In the genomic region with DNA sequence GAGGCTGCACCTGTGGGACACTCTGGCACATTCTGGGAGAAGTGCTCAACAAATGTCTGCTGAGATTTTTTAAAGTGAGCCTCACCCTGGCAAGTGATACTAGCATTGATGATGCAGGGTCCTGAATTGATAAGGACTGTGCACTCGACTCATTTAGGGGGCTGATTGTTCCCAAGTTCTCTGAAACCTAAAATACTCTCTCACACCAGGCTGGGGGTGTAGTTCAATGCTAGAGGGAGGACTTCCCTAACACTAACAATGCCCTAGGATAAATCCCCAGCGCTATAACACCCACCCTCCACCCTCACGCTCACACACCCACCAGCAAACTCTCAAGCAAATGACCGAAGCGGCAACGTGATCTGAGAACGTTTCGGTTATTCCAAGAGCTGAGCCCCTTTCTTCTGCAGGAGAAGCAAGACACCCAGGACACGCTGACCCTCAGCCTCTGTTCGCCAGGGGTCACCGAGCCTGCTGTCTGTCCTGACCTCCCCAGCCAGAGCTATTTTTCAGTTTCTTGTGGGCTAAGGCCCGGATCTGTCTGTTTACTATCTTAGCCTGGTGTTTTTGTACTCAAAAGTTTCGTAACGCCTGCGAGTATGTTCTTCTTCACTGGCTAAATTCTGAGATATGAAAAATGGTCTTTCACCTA, we compare ENCODE assay signal across 9 mouse cellular contexts. TPM values are rescaled to one million over a fixed set of nuclear protein-coding genes. Genes with fewer than 3 reads are reported as not detected.
A peak's percentile ranks its signal among the peaks of the same experiment; 100 is the strongest.
DNase-seq lines count a peak whose midpoint lies in the region; ATAC-seq and TF ChIP-seq lines count a peak whose summit lies in the region.
"Had no signal": no experiment of that assay in that cellular context is flagged by ENCODE, and none has a peak within 500 bp of the region (broad histone marks: within the 10 kb centered on the region; RNA-seq: fewer than 3 reads in every experiment).

No protein-coding gene starts in this region.

- H3K4me3 ChIP-seq in E14TG2a.4 (replicated peaks; ENCODE audit: low read length) = peak overlapping the region; percentile 60
- H3K4me3 ChIP-seq in brown adipose tissue, adult 24 weeks (ENCODE audit: insufficient read depth, low read depth, low read length) = no peak overlapping the region
- H3K4me3 ChIP-seq in hindbrain, embryonic 14.5 days (replicated peaks; ENCODE audit: low read length) = no peak overlapping the region
- no peak overlapping the region for H3K4me3 ChIP-seq in lung, embryonic 15.5 days
- H3K4me3 ChIP-seq: myocyte had no signal

- no peaks in the 10 kb centered on the region for H3K27me3 ChIP-seq in E14TG2a.4 (ENCODE audit: insufficient read depth, low read length)
- no peaks in the 10 kb centered on the region for H3K27me3 ChIP-seq in hindbrain, embryonic 14.5 days (ENCODE audit: control insufficient read depth, insufficient read depth, low read length)
- no peaks in the 10 kb centered on the region for H3K27me3 ChIP-seq in lung, embryonic 15.5 days

- WGBS in hindbrain, embryonic 14.5 days = 14% methylated on average over 15 of the region's 15 CpGs
- WGBS in lung, embryonic 15.5 days = 41% methylated on average over 15 of the region's 15 CpGs

- H3K4me2 ChIP-seq in hindbrain, embryonic 14.5 days (replicated peaks) = 0 out of 2 replicates have a peak overlapping the region, but pooled peaks have one; percentile 0
- no peak overlapping the region for H3K4me2 ChIP-seq in lung, embryonic 15.5 days

- H3K36me3 ChIP-seq in E14TG2a.4 (ENCODE audit: insufficient read depth, low read length) = peaks cover 5% of the 10 kb centered on the region; the same call in 1 of the 2 replicates
- no peaks in the 10 kb centered on the region for H3K36me3 ChIP-seq in hindbrain, embryonic 14.5 days (replicated peaks; ENCODE audit: control insufficient read depth, insufficient read depth)
- H3K36me3 ChIP-seq in lung, embryonic 15.5 days = no peaks in the 10 kb centered on the region

- 0 out of 2 replicates have a peak, but pooled peaks have one; percentile 0 for ATAC-seq in hindbrain, embryonic 14.5 days (ENCODE audit: low FRiP score)
- no peak for ATAC-seq in lung, embryonic 15.5 days (ENCODE audit: borderline replicate concordance, extremely low read depth, low FRiP score, low TSS enrichment)

- TF ChIP-seq CTCF in E14TG2a.4 (conservative IDR thresholded peaks at IDR 0.05; ENCODE audit: low read length) = no peak

- DNase-seq in hindbrain, embryonic 14.5 days (ENCODE audit: low spot score) = no peak
- DNase-seq in adrenal gland, adult 18-20 months (ENCODE audit: low spot score in 2 of 2) = no peak
- no peak for DNase-seq in left cerebral cortex, adult 18-20 months (ENCODE audit: low spot score in 2 of 2)
- DNase-seq in B cell, adult 2 months = no peak
- no peak for DNase-seq in adrenal gland, adult (ENCODE audit: inconsistent age in 2 of 2, low spot score in 1 of 2)

- H3K27ac ChIP-seq in brown adipose tissue, adult 24 weeks (replicated peaks; ENCODE audit: low read depth, low read length) = peak overlapping the region; percentile 17
- peak overlapping the region; percentile 53 for H3K27ac ChIP-seq in hindbrain, embryonic 14.5 days
- H3K27ac ChIP-seq in lung, embryonic 15.5 days = peak overlapping the region; percentile 87

- H3K9me3 ChIP-seq in E14TG2a.4 (ENCODE audit: low read length) = no peaks in the 10 kb centered on the region
- no peaks in the 10 kb centered on the region for H3K9me3 ChIP-seq in hindbrain, embryonic 14.5 days (ENCODE audit: control insufficient read depth, low read length)
- no peaks in the 10 kb centered on the region for H3K9me3 ChIP-seq in lung, embryonic 15.5 days

- 0 out of 2 replicates have a peak overlapping the region, but pooled peaks have one; percentile 7 for H3K9ac ChIP-seq in hindbrain, embryonic 14.5 days
- no peak overlapping the region for H3K9ac ChIP-seq in lung, embryonic 15.5 days

- H3K4me1 ChIP-seq in E14TG2a.4 (replicated peaks; ENCODE audit: low read depth, low read length) = peaks cover 98% of the 10 kb centered on the region
- H3K4me1 ChIP-seq in brown adipose tissue, adult 24 weeks (ENCODE audit: control insufficient read depth, insufficient read depth, insufficient read length, low read length) = peaks cover 5% of the 10 kb centered on the region; the same call in 1 of the 2 replicates
- peaks cover 52% of the 10 kb centered on the region for H3K4me1 ChIP-seq in hindbrain, embryonic 14.5 days (replicated peaks; ENCODE audit: control insufficient read depth, insufficient read depth, low read length)
- peaks cover 74% of the 10 kb centered on the region for H3K4me1 ChIP-seq in lung, embryonic 15.5 days

RNA-seq across cellular contexts. Expression of a gene that starts 13.8 kb away (rescaled TPM):
- polyA plus RNA-seq in brown adipose tissue, adult 24 weeks (2012; ENCODE audit: insufficient read depth, insufficient read length, missing spikeins) = 1.7 and 2.8 TPM in 2 replicates
- 19.1 and 21.8 TPM in 2 replicates for polyA plus RNA-seq in hindbrain, embryonic 14.5 days (2014; fragmentation: Nextera tagmentation; extraction: Ambion mirVana)
- 20.5 and 20.8 TPM in 2 replicates for polyA plus RNA-seq in lung, embryonic 15.5 days (2015; fragmentation: Nextera tagmentation; extraction: Ambion mirVana)
- total RNA-seq in adrenal gland, adult 18-20 months (2021) = 10 to 100 TPM in 1 of 2 experiments, 1 to 10 TPM in 1; 6.2 to 10.8 TPM
- total RNA-seq in left cerebral cortex, adult 18-20 months (2021) = 10 to 100 TPM; 25.6 to 26.8 TPM

RNA-seq across cellular contexts. Expression of a gene that starts 29.8 kb away (rescaled TPM):
- polyA plus RNA-seq in brown adipose tissue, adult 24 weeks (2012; ENCODE audit: insufficient read depth, insufficient read length, missing spikeins) = 10.4 and 12.6 TPM in 2 replicates
- 37.5 and 38.0 TPM in 2 replicates for polyA plus RNA-seq in hindbrain, embryonic 14.5 days (2014; fragmentation: Nextera tagmentation; extraction: Ambion mirVana)
- polyA plus RNA-seq in lung, embryonic 15.5 days (2015; fragmentation: Nextera tagmentation; extraction: Ambion mirVana) = 26.6 and 28.5 TPM in 2 replicates
- total RNA-seq in adrenal gland, adult 18-20 months (2021) = 10 to 100 TPM; 24.1 to 24.2 TPM
- total RNA-seq in left cerebral cortex, adult 18-20 months (2021) = 10 to 100 TPM; 30.7 to 35.1 TPM

RNA-seq across cellular contexts. Expression of a gene that starts 41.7 kb away (rescaled TPM):
- not detected in 2 replicates for polyA plus RNA-seq in brown adipose tissue, adult 24 weeks (2012; ENCODE audit: insufficient read depth, insufficient read length, missing spikeins)
- 1.9 TPM in 1 of 2 replicates, not detected in the other for polyA plus RNA-seq in hindbrain, embryonic 14.5 days (2014; fragmentation: Nextera tagmentation; extraction: Ambion mirVana)
- 0.85 TPM in 1 of 2 replicates, not detected in the other for polyA plus RNA-seq in lung, embryonic 15.5 days (2015; fragmentation: Nextera tagmentation; extraction: Ambion mirVana)
- under 1 TPM in 1 of 2 experiments, not detected in 1; 0.89 TPM for total RNA-seq in adrenal gland, adult 18-20 months (2021)
- 1 to 10 TPM in 1 of 2 experiments, not detected in 1; 1.1 TPM for total RNA-seq in left cerebral cortex, adult 18-20 months (2021)

RNA-seq across cellular contexts. Expression of a gene that starts 48.5 kb away (rescaled TPM):
- 819 and 928 TPM in 2 replicates for polyA plus RNA-seq in brown adipose tissue, adult 24 weeks (2012; ENCODE audit: insufficient read depth, insufficient read length, missing spikeins)
- 525 and 566 TPM in 2 replicates for polyA plus RNA-seq in hindbrain, embryonic 14.5 days (2014; fragmentation: Nextera tagmentation; extraction: Ambion mirVana)
- 319 and 328 TPM in 2 replicates for polyA plus RNA-seq in lung, embryonic 15.5 days (2015; fragmentation: Nextera tagmentation; extraction: Ambion mirVana)
- total RNA-seq in adrenal gland, adult 18-20 months (2021) = 100 to 1,000 TPM; 200 to 263 TPM
- 100 to 1,000 TPM; 173 to 197 TPM for total RNA-seq in left cerebral cortex, adult 18-20 months (2021)

Comparison
In these comparisons a context has a peak if more than half of its experiments do, and no peak if none do; other contexts are left out.
1. H3K27ac ChIP-seq: peak in every context shown above with its lines; median percentile 87 in lung, embryonic 15.5 days; 53 in hindbrain, embryonic 14.5 days; 17 in brown adipose tissue, adult 24 weeks.